Mouse (Mus musculus): ENCODE results near the gene Epb41. TPM values are rescaled to one million over a fixed set of nuclear protein-coding genes. Genes with fewer than 3 reads are reported as not detected.

Epb41 gene
- polyA plus RNA-seq, 1 experiment from 2014 or later, result 173 TPM

GRCm38 (mm10) chr4:132008191-132008590, 66.9 kb downstream of the Epb41 start:
- Histone ChIP-seq H3K4me1 (replicated peaks) (peaks cover 21% of the 10 kb centered on the region), H3K4me3 (no peak overlapping the region), H3K36me3 (peaks cover 41% of the 10 kb centered on the region), H3K27ac (no peak overlapping the region), H3K9me3 (no peaks in the 10 kb centered on the region), H3K27me3 (ENCODE audit: insufficient read depth, poor library complexity, severe bottlenecking) (no peaks in the 10 kb centered on the region)
- 88% methylated on average over 5 of the region's 5 CpGs for WGBS
- no peak for DNase-seq (ENCODE audit: low spot score)

GRCm38 (mm10) chr4:132007123-132007522, 68.0 kb downstream of the Epb41 start:
- 91% methylated on average over 7 of the region's 7 CpGs for WGBS
- Histone ChIP-seq H3K4me3 (no peak overlapping the region), H3K27me3 (ENCODE audit: insufficient read depth, poor library complexity, severe bottlenecking) (no peaks in the 10 kb centered on the region), H3K36me3 (peaks cover 52% of the 10 kb centered on the region), H3K4me1 (replicated peaks) (peaks cover 17% of the 10 kb centered on the region), H3K27ac (no peak overlapping the region), H3K9me3 (no peaks in the 10 kb centered on the region)
- DNase-seq (ENCODE audit: low spot score), result no peak

GRCm38 (mm10) chr4:131998641-131999040, 76.5 kb downstream of the Epb41 start:
- Histone ChIP-seq H3K9me3 (no peaks in the 10 kb centered on the region), H3K4me3 (no peak overlapping the region), H3K27me3 (ENCODE audit: insufficient read depth, poor library complexity, severe bottlenecking) (no peaks in the 10 kb centered on the region), H3K27ac (no peak overlapping the region), H3K36me3 (peaks cover 80% of the 10 kb centered on the region), H3K4me1 (replicated peaks) (no peaks in the 10 kb centered on the region)
- 92% methylated on average over 7 of the region's 7 CpGs for WGBS
- DNase-seq (ENCODE audit: low spot score), result no peak

GRCm38 (mm10) chr4:131997476-131997875, 77.6 kb downstream of the Epb41 start:
- 78% methylated on average over 5 of the region's 5 CpGs for WGBS
- Histone ChIP-seq H3K4me1 (replicated peaks) (no peaks in the 10 kb centered on the region), H3K27me3 (ENCODE audit: insufficient read depth, poor library complexity, severe bottlenecking) (no peaks in the 10 kb centered on the region), H3K36me3 (peaks cover 75% of the 10 kb centered on the region), H3K27ac (no peak overlapping the region), H3K9me3 (no peaks in the 10 kb centered on the region), H3K4me3 (no peak overlapping the region)
- DNase-seq (ENCODE audit: low spot score), result no peak

DNA sequence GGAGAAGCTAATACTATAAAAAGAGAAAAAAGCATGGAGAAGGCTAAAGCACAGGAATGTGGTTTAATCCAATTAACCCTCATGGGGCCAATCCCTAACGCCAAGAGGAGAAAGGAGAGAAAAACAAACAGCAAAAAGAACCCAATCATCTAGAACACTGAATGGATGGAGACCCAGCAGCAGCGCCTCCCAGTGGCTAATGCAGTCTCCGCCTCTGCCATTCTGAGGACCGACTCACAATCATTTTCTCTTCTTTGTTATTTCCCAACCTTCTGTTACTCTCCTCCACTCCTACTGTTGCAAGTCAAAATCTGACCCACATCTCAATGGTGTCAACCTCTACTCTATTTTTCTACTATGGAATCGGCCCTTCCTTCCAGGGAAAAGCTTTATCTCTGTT, 78.1 kb downstream of the Epb41 start:
- no peaks in the 10 kb centered on the region for H3K27me3 ChIP-seq (ENCODE audit: insufficient read depth, poor library complexity, severe bottlenecking)
- DNase-seq (ENCODE audit: low spot score), result no peak
- no peak overlapping the region for H3K4me3 ChIP-seq
- 47% methylated on average over 5 of the region's 5 CpGs for WGBS
- H3K27ac ChIP-seq, result no peak overlapping the region
- H3K9me3 ChIP-seq, result no peaks in the 10 kb centered on the region
- peaks cover 75% of the 10 kb centered on the region for H3K36me3 ChIP-seq
- no peaks in the 10 kb centered on the region for H3K4me1 ChIP-seq (replicated peaks)

DNA sequence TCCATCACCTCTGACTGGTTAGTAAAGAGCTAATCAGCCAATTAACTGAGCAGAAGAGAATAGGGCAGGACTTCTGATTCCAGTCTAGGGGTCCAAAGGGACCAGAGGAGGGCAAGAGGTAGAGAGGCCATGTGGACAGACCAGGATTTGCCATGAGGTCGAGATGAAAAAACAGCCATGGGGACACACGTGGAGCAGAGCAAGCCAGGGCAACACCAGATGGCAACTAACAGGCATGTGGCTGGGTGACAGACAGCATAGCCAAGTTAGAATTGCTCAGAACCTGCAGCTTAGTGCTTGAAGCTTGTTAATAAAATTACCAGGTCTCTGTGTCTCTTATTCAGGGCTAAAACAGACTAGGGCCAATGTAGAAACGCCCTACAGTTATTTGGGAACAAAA, 81.3 kb downstream of the Epb41 start:
- 77% methylated on average over 3 of the region's 3 CpGs for WGBS
- Histone ChIP-seq H3K27ac (no peak overlapping the region), H3K36me3 (peaks cover 80% of the 10 kb centered on the region), H3K4me1 (replicated peaks) (no peaks in the 10 kb centered on the region), H3K9me3 (no peaks in the 10 kb centered on the region), H3K27me3 (ENCODE audit: insufficient read depth, poor library complexity, severe bottlenecking) (no peaks in the 10 kb centered on the region), H3K4me3 (no peak overlapping the region)
- no peak for DNase-seq (ENCODE audit: low spot score)

- H3K36me3 ChIP-seq, result peaks cover 77% of the 10 kb centered on the region
- DNase-seq (ENCODE audit: low spot score), result peak; percentile 14
- H3K27ac ChIP-seq, result peak overlapping the region; percentile 60
- H3K4me1 ChIP-seq (replicated peaks), result peaks cover 10% of the 10 kb centered on the region
- H3K9me3 ChIP-seq, result no peaks in the 10 kb centered on the region
- WGBS, result 22% methylated on average over 4 of the region's 4 CpGs
- H3K27me3 ChIP-seq (ENCODE audit: insufficient read depth, poor library complexity, severe bottlenecking), result no peaks in the 10 kb centered on the region
- no peak overlapping the region for H3K4me3 ChIP-seq
These were observed 92.1 kb downstream of the Epb41 start for GRCm38 (mm10) chr4:131982881-131983538.

DNA sequence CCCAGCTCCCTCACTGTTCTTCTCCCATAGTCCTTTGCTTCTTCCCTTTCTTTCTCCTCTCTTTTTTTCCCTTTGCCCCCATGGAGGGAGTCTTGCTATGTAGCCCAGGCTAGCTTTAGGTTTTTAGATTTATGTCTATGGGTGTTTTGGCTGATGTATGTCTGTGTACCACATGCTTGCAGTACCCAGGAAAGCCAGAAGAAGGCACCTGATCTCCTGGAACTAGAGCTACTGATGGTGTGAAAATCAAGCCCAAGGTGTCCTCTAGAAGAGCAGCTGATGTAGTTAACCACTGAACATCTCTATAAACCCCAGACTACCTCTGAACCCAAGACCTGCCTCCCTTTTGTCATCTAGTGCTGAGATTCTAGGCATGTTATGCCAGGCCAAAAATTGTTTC, 93.4 kb downstream of the Epb41 start:
- Histone ChIP-seq H3K9me3 (no peaks in the 10 kb centered on the region), H3K27ac (no peak overlapping the region), H3K4me1 (replicated peaks) (peaks cover 10% of the 10 kb centered on the region), H3K27me3 (ENCODE audit: insufficient read depth, poor library complexity, severe bottlenecking) (no peaks in the 10 kb centered on the region), H3K4me3 (no peak overlapping the region), H3K36me3 (peaks cover 73% of the 10 kb centered on the region)
- no peak for DNase-seq (ENCODE audit: low spot score)

GRCm38 (mm10) chr4:131977201-131977600, 97.9 kb downstream of the Epb41 start:
- WGBS, result 22% methylated on average over 4 of the region's 4 CpGs
- no peaks in the 10 kb centered on the region for H3K27me3 ChIP-seq (ENCODE audit: insufficient read depth, poor library complexity, severe bottlenecking)
- peak; percentile 74 for DNase-seq (ENCODE audit: low spot score)
- H3K27ac ChIP-seq, result no peak overlapping the region
- H3K4me1 ChIP-seq (replicated peaks), result no peaks in the 10 kb centered on the region; the same call in 1 of the 2 replicates
- H3K4me3 ChIP-seq, result no peak overlapping the region
- no peaks in the 10 kb centered on the region for H3K9me3 ChIP-seq
- peaks cover 91% of the 10 kb centered on the region for H3K36me3 ChIP-seq

DNA sequence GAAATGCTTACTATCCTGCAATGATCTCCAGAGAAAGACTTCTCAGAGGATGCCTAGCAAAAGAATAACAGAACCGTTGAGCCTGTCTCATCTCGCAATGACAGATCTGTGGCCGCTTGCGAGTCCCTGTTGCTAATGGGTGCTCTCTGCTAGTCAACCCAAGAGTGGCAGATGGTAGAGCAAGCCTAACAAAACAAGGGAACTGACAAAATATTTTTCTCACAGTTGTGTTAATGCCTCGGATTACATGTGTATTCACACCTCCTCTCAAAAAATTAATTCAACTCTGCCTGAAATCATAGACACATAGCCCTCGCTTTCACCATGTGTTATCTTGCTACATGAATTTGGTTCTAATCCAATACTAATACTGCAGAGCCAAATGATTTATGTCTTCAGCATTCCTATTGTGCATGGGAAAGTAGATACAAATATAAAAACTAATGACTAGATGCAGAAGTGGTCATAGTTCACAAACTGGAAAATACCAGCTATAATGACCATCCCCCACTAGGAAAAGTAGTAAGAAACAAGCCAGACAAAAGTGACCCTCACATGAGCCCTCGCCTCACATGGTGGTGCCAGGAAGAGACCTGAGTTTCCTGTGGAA, 104.8 kb downstream of the Epb41 start:
- no peak overlapping the region for H3K4me3 ChIP-seq
- 92% methylated on average over 7 of the region's 7 CpGs for WGBS
- no peaks in the 10 kb centered on the region for H3K27me3 ChIP-seq (ENCODE audit: insufficient read depth, poor library complexity, severe bottlenecking)
- H3K27ac ChIP-seq, result no peak overlapping the region
- peaks cover 99% of the 10 kb centered on the region for H3K36me3 ChIP-seq
- no peaks in the 10 kb centered on the region for H3K9me3 ChIP-seq
- H3K4me1 ChIP-seq (replicated peaks), result no peaks in the 10 kb centered on the region
- DNase-seq (ENCODE audit: low spot score), result no peak

GRCm38 (mm10) chr4:131968873-131969272, 106.2 kb downstream of the Epb41 start:
- Histone ChIP-seq H3K27me3 (ENCODE audit: insufficient read depth, poor library complexity, severe bottlenecking) (no peaks in the 10 kb centered on the region), H3K27ac (no peak overlapping the region), H3K36me3 (peaks cover 98% of the 10 kb centered on the region), H3K4me1 (replicated peaks) (no peaks in the 10 kb centered on the region), H3K4me3 (no peak overlapping the region), H3K9me3 (no peaks in the 10 kb centered on the region)
- no peak for DNase-seq (ENCODE audit: low spot score)
- WGBS, result 92% methylated on average over 2 of the region's 2 CpGs

- 97% methylated on average over 3 of the region's 3 CpGs for WGBS
- no peaks in the 10 kb centered on the region for H3K27me3 ChIP-seq (ENCODE audit: insufficient read depth, poor library complexity, severe bottlenecking)
- peaks cover 85% of the 10 kb centered on the region for H3K36me3 ChIP-seq
- H3K4me1 ChIP-seq (replicated peaks), result no peaks in the 10 kb centered on the region
- no peak overlapping the region for H3K27ac ChIP-seq
- DNase-seq (ENCODE audit: low spot score), result no peak
- H3K4me3 ChIP-seq, result no peak overlapping the region
- no peaks in the 10 kb centered on the region for H3K9me3 ChIP-seq
These were observed 118.0 kb downstream of the Epb41 start for GRCm38 (mm10) chr4:131957161-131957560.

GRCm38 (mm10) chr4:131950657-131951056, 124.5 kb downstream of the Epb41 start:
- H3K36me3 ChIP-seq, result peaks cover 46% of the 10 kb centered on the region

More at GRCm38 (mm10) chr4:131950657-131951056, 124.5 kb downstream of the Epb41 start:
- DNase-seq (ENCODE audit: low spot score), result peak; percentile 9
- H3K4me3 ChIP-seq, result no peak overlapping the region
- H3K4me1 ChIP-seq (replicated peaks), result peaks cover 29% of the 10 kb centered on the region
- 60% methylated on average over 8 of the region's 8 CpGs for WGBS
- H3K9me3 ChIP-seq, result no peaks in the 10 kb centered on the region
- H3K27me3 ChIP-seq (ENCODE audit: insufficient read depth, poor library complexity, severe bottlenecking), result no peaks in the 10 kb centered on the region
- peak overlapping the region; percentile 47; the same call in 1 of the 2 replicates for H3K27ac ChIP-seq

Data from hindbrain, embryonic 10.5 days (tissue).